Mouse (Mus musculus): Measurements from ENCODE around the gene Wfdc1. TPM values are rescaled to one million over a fixed set of nuclear protein-coding genes. Genes with fewer than 3 reads are reported as not detected.
A peak's percentile ranks its signal among the peaks of the same experiment; 100 is the strongest.

Wfdc1 gene
- total RNA-seq, 2 experiments from 2014 or later, result 9.7 to 10.6 TPM

DNA sequence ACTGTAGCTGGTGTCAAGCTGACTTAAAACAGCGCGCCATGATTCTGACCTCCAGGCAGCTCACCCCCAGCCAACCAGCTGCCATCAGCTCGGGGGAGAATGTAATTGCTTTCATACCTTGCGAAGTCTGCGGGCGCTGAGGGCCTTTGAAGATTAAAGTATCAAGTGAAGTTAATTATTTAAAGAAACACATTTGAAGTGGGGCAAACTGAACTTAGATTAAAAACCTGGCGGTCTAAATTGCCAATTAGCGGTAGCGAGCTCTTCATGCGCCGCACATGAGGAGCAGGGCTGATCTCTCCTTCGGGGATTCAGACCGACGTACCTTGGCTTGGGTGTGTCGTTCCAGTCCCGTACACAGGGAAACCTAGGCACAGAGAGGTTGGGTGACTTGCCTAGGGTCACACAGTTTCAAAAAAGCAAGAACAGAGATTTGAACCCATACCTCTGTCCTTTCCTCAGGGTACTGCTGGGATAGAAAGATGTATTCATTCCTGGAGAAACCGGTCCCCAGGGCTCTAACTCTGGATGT lies 21.7 kb upstream of the Wfdc1 start:
- Histone ChIP-seq H3K4me3 (no peak overlapping the region), H3K27ac (no peak overlapping the region)
- TF ChIP-seq CTCF (IDR thresholded peaks at IDR 0.05), result no peak
- DNase-seq (ENCODE audit: extremely low spot score in 1 of 2, low spot score in 2 of 2), result no peak
- intact Hi-C loops (cut with DNase I), result no loop called here

DNA sequence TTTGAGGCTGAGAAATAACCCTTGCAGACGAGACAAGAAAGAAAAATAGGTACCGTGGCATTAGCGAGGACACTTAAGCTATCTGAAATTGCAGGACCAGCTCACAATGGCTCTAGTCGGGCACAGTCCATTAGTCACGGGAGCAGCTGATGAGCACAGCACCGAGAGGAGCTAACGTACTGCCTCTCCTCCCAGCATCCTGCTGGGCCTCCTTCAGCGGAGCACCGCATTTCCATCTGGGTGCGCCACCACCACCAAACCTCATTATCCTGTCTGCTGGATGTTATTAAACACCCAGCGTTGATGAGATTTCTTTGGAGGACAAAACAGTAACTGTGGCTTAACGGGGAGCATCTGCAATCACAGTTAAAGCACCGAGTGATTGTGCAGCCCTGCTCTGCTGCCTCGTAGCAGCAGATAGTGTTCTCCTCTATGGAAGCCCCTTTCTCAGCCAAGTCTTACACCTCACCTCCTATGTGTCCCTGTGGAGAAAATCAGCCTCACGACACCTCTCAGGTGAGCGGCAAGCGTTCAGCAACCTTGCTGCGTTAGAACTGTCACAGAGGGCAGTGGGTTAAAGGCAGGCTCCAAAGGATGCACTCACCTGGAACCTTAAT lies 21.1 kb upstream of the Wfdc1 start:
- Histone ChIP-seq H3K27ac (no peak overlapping the region), H3K4me3 (no peak overlapping the region)
- TF ChIP-seq CTCF (IDR thresholded peaks at IDR 0.05), result no peak
- DNase-seq (ENCODE audit: extremely low spot score in 1 of 2, low spot score in 2 of 2), result no peak
- intact Hi-C loops (cut with DNase I), result no loop called here

DNA sequence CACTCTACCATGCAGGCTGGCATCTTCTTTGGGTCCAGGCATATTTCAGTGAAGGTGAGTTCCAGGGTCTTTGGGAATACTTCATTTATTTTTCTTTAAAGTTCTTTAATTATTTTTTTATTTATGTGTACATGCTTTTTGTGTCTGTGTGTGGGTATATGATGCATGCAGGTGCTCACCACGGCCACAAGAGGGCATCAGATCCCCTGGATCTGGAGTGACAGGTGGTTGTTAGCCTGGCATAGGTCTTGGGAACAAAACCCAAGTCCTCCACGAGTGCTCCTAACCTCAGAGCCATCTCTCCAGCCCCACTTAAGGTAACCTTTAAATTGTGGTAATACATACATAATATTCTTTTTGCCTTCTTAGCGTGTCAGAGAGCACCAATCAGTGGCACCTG lies 20.0 kb upstream of the Wfdc1 start:
- TF ChIP-seq CTCF (IDR thresholded peaks at IDR 0.05), result no peak; the same call in none of the 2 replicates
- Histone ChIP-seq H3K27ac (no peak overlapping the region), H3K4me3 (no peak overlapping the region)
- no peak for DNase-seq (ENCODE audit: extremely low spot score in 1 of 2, low spot score in 2 of 2)
- intact Hi-C loops (cut with DNase I), result no loop called here

DNA sequence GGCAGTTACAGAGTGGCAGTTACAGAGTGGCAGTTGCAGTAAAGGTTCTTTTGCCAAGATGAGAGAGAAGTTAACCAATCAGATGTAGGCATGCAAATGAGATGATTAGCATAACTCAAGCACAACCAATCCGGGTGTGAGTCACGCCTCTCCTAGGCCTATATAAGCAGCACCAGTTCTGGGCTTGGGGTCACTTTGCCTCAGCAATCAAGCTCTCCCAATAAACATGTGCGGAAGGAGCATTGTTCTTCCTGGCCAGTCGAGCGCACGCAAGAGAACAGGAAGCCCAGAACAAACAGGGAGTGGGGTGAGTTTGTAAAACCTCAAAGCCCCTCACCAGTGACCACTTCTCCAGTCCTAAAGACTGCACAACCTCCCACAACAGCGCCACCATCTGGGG lies 19.3 kb upstream of the Wfdc1 start:
- no peak overlapping the region for H3K27ac ChIP-seq
- H3K4me3 ChIP-seq, result no peak overlapping the region
- intact Hi-C loops (cut with DNase I), result no loop called here
- no peak for TF ChIP-seq CTCF (IDR thresholded peaks at IDR 0.05)
- DNase-seq (ENCODE audit: extremely low spot score in 1 of 2, low spot score in 2 of 2), result no peak

DNA sequence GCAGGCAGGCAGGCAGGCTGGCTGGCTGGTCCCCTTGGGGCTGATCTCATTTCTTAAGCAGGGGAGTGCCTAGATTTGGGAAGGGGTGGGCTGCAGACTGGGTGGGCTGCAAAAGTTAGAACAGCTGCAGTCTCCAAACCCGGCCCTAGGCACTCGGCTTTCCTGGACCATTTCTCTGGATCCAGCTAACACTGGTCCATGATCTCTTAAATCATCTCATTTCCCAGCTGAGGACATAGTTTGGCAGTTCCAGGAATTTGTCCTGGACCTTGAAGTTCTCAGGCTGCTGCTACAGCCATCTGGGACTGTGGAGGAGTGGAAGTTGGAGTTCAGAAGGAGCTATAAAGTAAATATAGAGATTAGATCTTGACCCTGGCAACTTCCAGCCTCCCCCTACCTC lies 14.8 kb upstream of the Wfdc1 start:
- Histone ChIP-seq H3K4me3 (no peak overlapping the region), H3K27ac (no peak overlapping the region)
- no peak for DNase-seq (ENCODE audit: extremely low spot score in 1 of 2, low spot score in 2 of 2)
- TF ChIP-seq CTCF (IDR thresholded peaks at IDR 0.05), result no peak
- intact Hi-C loops (cut with DNase I), result no loop called here

DNA sequence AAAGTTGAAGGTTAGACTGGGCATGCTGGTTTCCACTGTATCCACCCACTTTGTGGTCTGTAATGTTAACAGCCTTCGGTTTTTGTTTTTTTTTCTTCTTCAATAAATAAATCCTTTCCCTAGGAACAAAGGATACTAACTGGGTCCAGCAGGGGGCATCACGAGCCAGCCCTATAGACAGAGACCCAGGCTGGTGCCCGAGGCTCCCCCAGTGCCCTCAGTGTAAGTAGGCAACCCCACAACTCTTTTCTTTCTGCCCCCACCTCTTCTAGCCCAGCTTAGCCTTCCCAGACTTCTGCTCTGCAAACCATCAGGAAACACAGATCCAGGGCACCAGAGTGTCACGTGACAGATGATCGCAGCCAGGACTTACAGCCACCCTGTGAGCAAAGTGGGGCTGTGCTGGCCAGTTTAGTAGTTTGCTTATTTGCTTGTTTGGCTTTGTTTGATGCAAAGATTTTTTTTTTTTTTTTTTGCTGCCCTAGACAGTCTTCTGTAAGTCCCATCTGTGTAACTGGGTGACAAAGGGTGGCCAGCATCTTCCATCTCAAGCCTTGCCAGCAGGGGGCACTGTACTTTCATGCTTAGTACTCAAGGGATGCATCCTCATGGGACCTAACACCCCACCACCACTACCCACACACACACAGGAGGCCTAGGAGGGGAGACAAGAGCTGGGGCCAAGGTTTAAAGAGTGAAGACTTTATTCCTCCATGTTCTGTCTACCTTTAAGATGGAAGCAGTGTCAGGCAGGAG lies 9.3 kb upstream of the Wfdc1 start:
- no peak for DNase-seq (ENCODE audit: extremely low spot score in 1 of 2, low spot score in 2 of 2)
- peak; percentile 40 for TF ChIP-seq CTCF (IDR thresholded peaks at IDR 0.05)
- no peak overlapping the region for H3K27ac ChIP-seq
- H3K4me3 ChIP-seq, result no peak overlapping the region
- intact Hi-C loops (cut with DNase I), result loop anchor here (2.0 kb wide), 1 partner anchor 20 kb away; no protein-coding TSS in a partner anchor

DNA sequence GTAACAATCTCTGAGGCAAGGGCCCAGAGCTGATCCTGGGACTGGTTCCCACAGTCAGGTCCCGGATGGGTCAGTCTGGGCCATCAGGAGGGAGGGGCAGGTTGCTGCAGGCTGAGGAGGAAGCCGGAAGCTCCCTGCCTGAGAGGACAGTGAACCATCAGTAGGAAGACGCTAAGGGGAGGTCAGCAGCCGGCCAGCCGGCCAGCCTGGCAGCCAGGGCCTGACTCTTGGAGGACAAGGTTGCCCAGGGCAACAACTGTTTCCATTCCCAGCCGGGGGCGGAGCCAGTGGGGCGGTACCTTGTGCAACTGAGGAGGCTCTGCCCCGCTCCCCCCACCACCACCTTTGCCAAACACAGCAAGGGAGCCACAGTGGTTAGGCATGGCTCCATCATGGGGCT lies 5.1 kb upstream of the Wfdc1 start:
- Histone ChIP-seq H3K27ac (peak overlapping the region; percentile 63; the same call in 1 of the 2 replicates), H3K4me3 (no peak overlapping the region)
- TF ChIP-seq CTCF (IDR thresholded peaks at IDR 0.05), result no peak
- DNase-seq (ENCODE audit: extremely low spot score in 1 of 2, low spot score in 2 of 2), result peak in 1 of 2 experiments; percentile 28
- intact Hi-C loops (cut with DNase I), result no loop called here

DNA sequence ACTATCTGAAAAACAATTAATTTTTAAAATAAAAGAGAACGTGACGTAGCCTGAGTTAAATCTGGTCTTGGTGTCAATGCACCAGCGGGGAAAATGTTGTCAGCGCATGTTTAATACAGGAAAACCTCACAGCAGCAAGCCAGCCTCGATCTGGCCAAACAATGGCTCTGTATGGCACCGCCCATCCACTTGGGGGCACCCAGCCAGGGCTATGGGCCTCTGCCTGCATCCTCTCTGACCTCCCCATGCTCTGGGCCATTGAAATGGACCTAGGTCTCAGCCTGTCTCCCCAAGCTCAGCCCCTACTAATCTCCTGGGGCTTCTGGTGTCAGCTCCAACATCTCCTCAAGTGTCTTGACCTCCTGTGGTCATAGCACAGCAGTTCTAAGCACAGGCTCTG lies 4.3 kb upstream of the Wfdc1 start:
- DNase-seq (ENCODE audit: extremely low spot score in 1 of 2, low spot score in 2 of 2), result no peak
- intact Hi-C loops (cut with DNase I), result no loop called here
- H3K4me3 ChIP-seq, result no peak overlapping the region
- no peak for TF ChIP-seq CTCF (IDR thresholded peaks at IDR 0.05)
- peak overlapping the region; percentile 19; the same call in 1 of the 2 replicates for H3K27ac ChIP-seq

DNA sequence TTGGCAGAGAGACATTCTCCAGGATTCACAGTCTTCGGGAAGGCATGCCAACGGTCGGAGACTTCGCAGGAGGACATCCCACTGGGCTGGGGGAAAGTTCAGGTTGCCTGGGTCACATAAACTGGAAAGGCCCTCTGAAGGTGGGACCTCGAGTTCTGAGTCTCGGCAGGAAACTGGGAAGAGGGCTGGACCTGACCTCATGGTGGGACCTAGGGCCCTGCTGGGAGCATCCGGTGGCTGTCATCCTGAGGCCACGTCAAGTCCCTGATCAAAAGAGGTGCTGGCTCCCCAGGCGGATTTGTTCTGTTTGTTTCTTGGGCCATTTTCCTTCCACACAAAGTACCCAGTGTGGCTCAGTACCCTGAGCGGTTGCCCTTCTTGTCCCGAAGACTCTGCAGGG lies 2.7 kb upstream of the Wfdc1 start:
- H3K4me3 ChIP-seq, result no peak overlapping the region
- no peak for TF ChIP-seq CTCF (IDR thresholded peaks at IDR 0.05)
- H3K27ac ChIP-seq, result no peak overlapping the region
- DNase-seq (ENCODE audit: extremely low spot score in 1 of 2, low spot score in 2 of 2), result no peak
- intact Hi-C loops (cut with DNase I), result no loop called here

DNA sequence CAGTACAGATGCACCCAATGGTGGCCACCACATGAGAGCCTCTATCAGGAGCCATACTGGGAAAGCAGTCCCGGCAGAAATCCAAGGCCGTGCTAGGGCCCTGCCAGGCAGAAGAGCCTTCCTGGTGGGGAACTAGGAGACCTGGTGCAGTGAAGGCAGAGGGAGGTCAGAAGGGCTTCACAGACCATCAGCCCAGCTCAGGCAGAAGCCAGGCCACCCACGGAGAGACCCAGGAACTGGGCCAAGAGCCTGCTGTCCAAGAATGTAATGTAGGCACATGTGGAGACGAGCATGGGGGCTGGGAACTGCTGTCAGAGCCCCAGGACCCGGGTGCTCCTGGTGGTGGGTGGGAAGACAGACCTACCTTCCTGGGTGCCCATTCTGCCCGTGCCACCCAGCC lies 895 bp upstream of the Wfdc1 start:
- intact Hi-C loops (cut with DNase I), result no loop called here
- no peak overlapping the region for H3K27ac ChIP-seq
- H3K4me3 ChIP-seq, result no peak overlapping the region
- no peak for TF ChIP-seq CTCF (IDR thresholded peaks at IDR 0.05)
- no peak for DNase-seq (ENCODE audit: extremely low spot score in 1 of 2, low spot score in 2 of 2)

DNA sequence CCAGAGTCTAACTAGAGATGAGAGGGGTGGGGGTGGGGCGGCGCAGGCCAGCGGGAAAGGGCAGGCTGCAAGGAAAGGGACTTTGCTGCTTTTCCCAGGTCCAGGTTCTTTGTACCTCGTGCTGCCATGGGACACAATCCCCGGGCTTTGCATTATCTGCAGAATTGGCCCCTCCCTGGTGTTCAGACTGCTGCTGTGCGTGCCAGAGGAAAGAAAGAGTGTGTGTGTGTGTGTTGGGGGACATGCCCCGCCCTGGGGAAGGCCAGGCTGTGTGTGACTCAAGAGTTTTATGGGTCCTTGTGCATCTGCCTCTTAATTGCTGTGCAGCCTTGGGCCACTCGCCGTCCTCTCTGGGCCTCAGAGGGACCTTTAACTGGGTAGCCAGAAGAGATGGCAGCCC lies 2.3 kb downstream of the Wfdc1 start:
- Histone ChIP-seq H3K27ac (no peak overlapping the region), H3K4me3 (no peak overlapping the region)
- no peak for DNase-seq (ENCODE audit: extremely low spot score in 1 of 2, low spot score in 2 of 2)
- TF ChIP-seq CTCF (IDR thresholded peaks at IDR 0.05), result no peak
- intact Hi-C loops (cut with DNase I), result no loop called here

DNA sequence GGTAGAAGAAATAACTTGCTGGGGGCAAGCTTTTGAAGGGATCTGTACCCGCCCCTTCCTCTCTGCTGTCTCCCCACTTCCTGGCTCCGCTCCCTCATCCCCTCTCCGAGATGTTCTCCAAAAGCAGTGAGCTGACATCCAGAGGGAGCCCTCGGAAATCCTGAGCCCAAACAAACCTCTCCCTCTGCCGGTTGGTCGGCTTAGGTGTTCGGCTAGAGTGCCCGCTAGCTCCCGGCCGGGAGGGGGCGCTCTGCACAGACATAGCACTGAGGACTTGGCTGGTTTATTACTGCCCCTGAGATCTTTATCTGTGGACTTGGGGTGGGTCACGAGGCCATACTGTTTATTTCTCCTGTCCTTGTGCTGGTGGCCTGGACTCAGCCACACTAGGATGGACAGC lies 3.1 kb downstream of the Wfdc1 start:
- peak; percentile 52 for TF ChIP-seq CTCF (IDR thresholded peaks at IDR 0.05)
- H3K27ac ChIP-seq, result no peak overlapping the region

More for the DNA sequence above, 3.1 kb downstream of the Wfdc1 start:
- intact Hi-C loops (cut with DNase I), result no loop called here
- no peak for DNase-seq (ENCODE audit: extremely low spot score in 1 of 2, low spot score in 2 of 2)
- no peak overlapping the region for H3K4me3 ChIP-seq
